8 mouse cellular contexts compared by ENCODE assay signal in genomic region chr11:51289564-51290041, GRCm38 (mm10). TPM values are rescaled to one million over a fixed set of nuclear protein-coding genes. Genes with fewer than 3 reads are reported as not detected.
DNase-seq lines count a peak whose midpoint lies in the region; ATAC-seq lines count a peak whose summit lies in the region.

Col23a1 (plus strand) TSS chr11:51289920.

- peak within 1 kb of the TSS; percentile 67 for H3K9ac ChIP-seq in embryonic facial prominence, embryonic 11.5 days (replicated peaks; ENCODE audit: low read length)
- peak within 1 kb of the TSS; percentile 73 for H3K9ac ChIP-seq in limb, embryonic 11.5 days (ENCODE audit: low read length)
- H3K9ac ChIP-seq in midbrain, embryonic 11.5 days (ENCODE audit: low read length) = peak within 1 kb of the TSS; percentile 58

- ATAC-seq in cerebellum, adult (ENCODE audit: insufficient number of reproducible peaks, low FRiP score, low TSS enrichment) = 0 out of 2 replicates have a peak, but pooled peaks have one; percentile 26
- peak; percentile 88 for ATAC-seq in embryonic facial prominence, embryonic 11.5 days (replicated peaks; ENCODE audit: insufficient number of reproducible peaks, low FRiP score, low TSS enrichment, low read depth)
- ATAC-seq in limb, embryonic 11.5 days (ENCODE audit: insufficient number of reproducible peaks, low FRiP score, low TSS enrichment, low read depth) = peak; percentile 82
- ATAC-seq in midbrain, embryonic 11.5 days (ENCODE audit: low FRiP score) = peak; percentile 92

- H3K4me3 ChIP-seq in embryonic facial prominence, embryonic 11.5 days (ENCODE audit: low read depth, low read length) = peak within 1 kb of the TSS; percentile 68
- peak within 1 kb of the TSS; percentile 64 for H3K4me3 ChIP-seq in limb, embryonic 11.5 days (ENCODE audit: low read depth, low read length)
- H3K4me3 ChIP-seq in midbrain, embryonic 11.5 days (ENCODE audit: low read depth, low read length) = peak within 1 kb of the TSS; percentile 60

- WGBS in embryonic facial prominence, embryonic 11.5 days = under 1% methylated on average over 37 of the region's 38 CpGs
- WGBS in limb, embryonic 11.5 days = 1% methylated on average over 36 of the region's 38 CpGs
- WGBS in midbrain, embryonic 11.5 days = under 1% methylated on average over 36 of the region's 38 CpGs

- H3K9me3 ChIP-seq in embryonic facial prominence, embryonic 11.5 days (replicated peaks; ENCODE audit: control insufficient read depth, low read length) = no peaks in the 10 kb centered on the region
- no peaks in the 10 kb centered on the region for H3K9me3 ChIP-seq in limb, embryonic 11.5 days (ENCODE audit: control insufficient read depth, low read length)
- H3K9me3 ChIP-seq in midbrain, embryonic 11.5 days (ENCODE audit: control insufficient read depth, low read length) = no peaks in the 10 kb centered on the region

- DNase-seq in cerebellum, adult 11-12 months = no peak
- peak; percentile 91 for DNase-seq in embryonic facial prominence, embryonic 11.5 days (ENCODE audit: low spot score)
- peak; percentile 79 to 87 for DNase-seq in heart, adult 18-20 months
- DNase-seq in kidney, adult 11 months = peak; percentile 61
- peak; percentile 92 for DNase-seq in limb, embryonic 11.5 days (ENCODE audit: low spot score)
- DNase-seq in midbrain, embryonic 11.5 days (ENCODE audit: low spot score, missing footprints) = peak; percentile 98
- peak; percentile 18 to 64 for DNase-seq in spleen, postnatal 10 days (ENCODE audit: low spot score in 2 of 2)

- peak within 1 kb of the TSS; percentile 67 for H3K27ac ChIP-seq in embryonic facial prominence, embryonic 11.5 days (replicated peaks; ENCODE audit: low read depth, low read length)
- peak within 1 kb of the TSS; percentile 76 for H3K27ac ChIP-seq in limb, embryonic 11.5 days (replicated peaks; ENCODE audit: low read depth, low read length)
- H3K27ac ChIP-seq in midbrain, embryonic 11.5 days (ENCODE audit: low read depth, low read length) = no peak within 1 kb of the TSS

- H3K36me3 ChIP-seq in embryonic facial prominence, embryonic 11.5 days (replicated peaks; ENCODE audit: control insufficient read depth, insufficient read depth, low read depth, low read length) = no peaks in the 10 kb centered on the region
- no peaks in the 10 kb centered on the region; the same call in 1 of the 2 replicates for H3K36me3 ChIP-seq in limb, embryonic 11.5 days (ENCODE audit: control insufficient read depth, insufficient read depth, low read length)
- no peaks in the 10 kb centered on the region for H3K36me3 ChIP-seq in midbrain, embryonic 11.5 days (ENCODE audit: control insufficient read depth, insufficient read depth, low read length)

- no peaks in the 10 kb centered on the region for H3K27me3 ChIP-seq in embryonic facial prominence, embryonic 11.5 days (ENCODE audit: control insufficient read depth, insufficient read depth, low read length)
- no peaks in the 10 kb centered on the region for H3K27me3 ChIP-seq in limb, embryonic 11.5 days (ENCODE audit: control insufficient read depth, insufficient read depth, low read length)
- H3K27me3 ChIP-seq in midbrain, embryonic 11.5 days (ENCODE audit: control insufficient read depth, insufficient read depth, low read length) = no peaks in the 10 kb centered on the region; the same call in 1 of the 2 replicates

- H3K4me1 ChIP-seq in embryonic facial prominence, embryonic 11.5 days (ENCODE audit: control insufficient read depth, insufficient read depth, low read length) = no peaks in the 10 kb centered on the region
- H3K4me1 ChIP-seq in limb, embryonic 11.5 days (ENCODE audit: control insufficient read depth, insufficient read depth, low read length) = peaks cover 8% of the 10 kb centered on the region; the same call in 1 of the 2 replicates
- no peaks in the 10 kb centered on the region; the same call in 1 of the 2 replicates for H3K4me1 ChIP-seq in midbrain, embryonic 11.5 days (ENCODE audit: control insufficient read depth, insufficient read depth, low read length)

- H3K4me2 ChIP-seq in embryonic facial prominence, embryonic 11.5 days (ENCODE audit: low read depth, low read length) = peak within 1 kb of the TSS; percentile 87
- peak within 1 kb of the TSS; percentile 82 for H3K4me2 ChIP-seq in limb, embryonic 11.5 days (ENCODE audit: low read depth, severe bottlenecking)
- peak within 1 kb of the TSS; percentile 68 for H3K4me2 ChIP-seq in midbrain, embryonic 11.5 days

RNA-seq across cellular contexts. Expression of gene Col23a1, which starts in this region (rescaled TPM):
- polyA plus RNA-seq in embryonic facial prominence, embryonic 11.5 days (2014; fragmentation: Nextera tagmentation; extraction: Ambion mirVana) = 17.5 and 18.2 TPM in 2 replicates
- total RNA-seq in heart, adult 18-20 months (2021) = 1 to 10 TPM; 2.0 to 2.1 TPM
- polyA plus RNA-seq in limb, embryonic 11.5 days (2014; fragmentation: Nextera tagmentation; extraction: Ambion mirVana) = 21.1 and 26.6 TPM in 2 replicates
- polyA plus RNA-seq in midbrain, embryonic 11.5 days (2014; fragmentation: Nextera tagmentation; extraction: Ambion mirVana) = 10.7 and 11.1 TPM in 2 replicates

Comparison
In these comparisons a context has a peak if more than half of its experiments do, and no peak if none do; other contexts are left out.
1. ATAC-seq: peak in every context shown above with its lines; median percentile 92 in midbrain, embryonic 11.5 days; 88 in embryonic facial prominence, embryonic 11.5 days; 82 in limb, embryonic 11.5 days; 26 in cerebellum, adult.